Mouse (Mus musculus) liver (tissue): Measurements from ENCODE around the gene Ccdc182.
A peak's percentile ranks its signal among the peaks of the same experiment; 100 is the strongest.

Source experiments
- DNase-seq: peaks from one replicate; pipeline ENCODE4 v3.0.0-alpha.2; 2020; ENCODE audit warnings: mixed read lengths

Gene Ccdc182

DNA sequence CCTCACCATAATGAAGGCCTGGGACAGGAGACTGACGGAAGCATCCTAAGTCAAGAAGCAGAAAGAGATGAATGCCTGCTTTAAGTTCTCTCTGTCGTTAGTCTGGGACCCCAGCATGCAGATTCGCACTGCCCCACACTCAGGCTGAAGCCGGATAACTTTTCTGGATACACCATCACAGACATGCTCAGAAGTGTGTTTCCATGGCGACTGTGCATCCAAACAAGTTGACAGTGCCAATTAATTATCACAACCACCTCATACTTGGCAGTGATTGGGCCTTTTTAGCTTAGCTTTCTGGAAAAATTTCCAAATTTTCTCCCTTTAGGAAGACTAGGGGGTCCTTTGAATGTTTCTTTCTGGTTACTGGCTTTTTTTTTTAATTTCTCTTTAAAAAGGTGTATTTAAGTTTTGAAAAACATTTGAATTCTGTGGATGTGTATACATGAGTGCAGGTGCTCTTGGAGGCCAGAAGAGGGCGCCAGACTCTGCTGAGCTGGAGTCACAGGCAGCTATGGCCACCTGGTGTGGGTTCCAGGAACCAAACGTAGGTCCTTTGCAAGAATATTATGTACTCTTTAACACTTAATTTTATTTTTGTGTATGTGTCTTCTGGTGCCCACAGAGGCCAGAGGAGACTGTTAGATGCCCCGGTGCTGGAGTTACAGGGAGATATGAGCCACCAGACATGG lies 12.3 kb upstream of the Ccdc182 start:
- no peak for DNase-seq

GRCm38 (mm10) chr11:88282516-88282915 lies 11.3 kb upstream of the Ccdc182 start:
- no peak for DNase-seq

DNA sequence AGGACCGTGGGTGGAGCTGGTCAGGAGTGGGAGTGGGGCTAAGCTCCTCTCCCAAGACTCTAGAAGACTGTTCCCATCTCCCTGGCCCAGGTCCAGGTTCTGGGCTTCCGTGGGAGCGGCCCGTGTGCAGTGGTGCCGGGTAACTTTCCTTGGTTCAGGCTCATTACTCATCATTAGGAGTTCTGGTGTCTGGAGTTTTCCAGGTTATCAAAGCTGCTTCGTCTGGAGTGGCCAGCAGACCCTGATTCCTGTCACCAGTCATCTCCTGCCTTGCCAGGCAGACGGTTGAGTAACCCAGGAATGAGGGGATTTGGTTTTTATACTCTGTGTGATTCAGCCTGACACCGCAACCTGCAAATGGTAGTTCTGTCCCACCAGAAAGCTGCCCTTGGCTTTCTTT lies 7.8 kb upstream of the Ccdc182 start:
- no peak for DNase-seq

GRCm38 (mm10) chr11:88288400-88288799 lies 5.5 kb upstream of the Ccdc182 start:
- no peak for DNase-seq

DNA sequence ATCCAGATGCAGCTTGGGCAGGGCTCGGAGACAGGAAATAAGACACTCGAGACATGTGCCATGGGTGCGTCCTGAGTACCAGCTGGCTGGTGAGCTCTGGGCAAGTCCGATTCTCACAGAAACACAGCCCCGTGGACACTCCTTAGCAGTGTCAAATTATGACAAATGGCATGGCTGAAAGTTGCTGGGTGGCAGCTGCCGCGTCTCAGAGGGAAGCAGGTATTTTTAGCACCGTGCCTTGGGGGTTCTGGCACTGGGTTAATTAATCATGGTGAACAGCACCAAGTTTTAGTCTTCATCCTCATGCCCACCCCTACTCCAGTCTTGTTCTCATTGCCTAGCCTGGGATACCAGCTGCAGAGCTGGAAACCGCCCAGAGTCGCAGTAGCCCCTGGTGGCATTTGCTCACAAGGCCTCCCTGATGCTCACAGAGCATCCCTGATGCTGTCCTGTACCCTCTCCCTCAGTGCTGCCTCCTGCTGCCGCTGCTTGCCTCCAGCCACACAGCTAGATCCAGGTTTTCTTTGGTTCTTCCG lies 5.0 kb upstream of the Ccdc182 start:
- DNase-seq: no peak

DNA sequence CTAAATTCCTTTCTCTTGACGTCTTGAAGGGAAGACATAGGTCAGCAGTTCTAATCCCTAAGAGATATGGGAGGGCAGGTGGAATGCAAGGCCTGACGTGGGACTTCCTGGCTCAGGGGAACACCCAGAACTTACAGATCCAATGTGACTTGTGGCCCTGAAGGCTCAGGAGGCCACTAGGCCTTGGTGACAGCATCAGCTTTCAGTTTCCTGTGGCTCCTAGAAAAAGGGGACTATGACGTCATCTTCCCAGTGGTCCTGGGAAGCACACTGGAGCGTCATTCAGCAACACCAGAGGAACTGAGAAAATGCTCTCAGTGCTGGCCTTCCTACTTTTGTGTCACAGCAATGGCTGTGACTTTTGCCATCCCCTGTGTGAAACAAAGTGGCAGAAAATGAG lies 2.6 kb upstream of the Ccdc182 start:
- DNase-seq: no peak

GRCm38 (mm10) chr11:88291688-88292087 lies 2.2 kb upstream of the Ccdc182 start:
- no peak for DNase-seq

GRCm38 (mm10) chr11:88294394-88294710 lies 494 bp downstream of the Ccdc182 start:
- DNase-seq: no peak

- DNase-seq: no peak
These were observed 1.4 kb downstream of the Ccdc182 start for GRCm38 (mm10) chr11:88295298-88295697.

DNA sequence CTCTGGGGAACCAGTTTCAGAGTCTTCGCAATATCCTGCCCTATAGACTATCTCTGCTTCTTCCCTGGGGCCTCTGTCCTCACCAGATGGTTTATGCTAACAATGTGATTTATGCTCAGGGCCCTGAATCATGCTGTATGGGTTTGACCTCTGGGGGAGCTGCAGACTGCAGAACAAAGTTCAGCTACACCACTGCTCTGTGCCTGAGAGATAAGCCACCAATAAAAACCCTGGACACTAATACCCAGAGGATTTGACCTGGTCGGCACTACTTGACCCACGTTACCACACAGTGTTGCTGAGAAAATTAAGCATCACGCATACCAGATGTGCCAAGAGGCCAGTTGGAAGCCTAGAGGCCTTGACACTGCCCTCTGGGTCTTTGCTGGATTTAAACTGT lies 3.7 kb downstream of the Ccdc182 start:
- no peak for DNase-seq

DNA sequence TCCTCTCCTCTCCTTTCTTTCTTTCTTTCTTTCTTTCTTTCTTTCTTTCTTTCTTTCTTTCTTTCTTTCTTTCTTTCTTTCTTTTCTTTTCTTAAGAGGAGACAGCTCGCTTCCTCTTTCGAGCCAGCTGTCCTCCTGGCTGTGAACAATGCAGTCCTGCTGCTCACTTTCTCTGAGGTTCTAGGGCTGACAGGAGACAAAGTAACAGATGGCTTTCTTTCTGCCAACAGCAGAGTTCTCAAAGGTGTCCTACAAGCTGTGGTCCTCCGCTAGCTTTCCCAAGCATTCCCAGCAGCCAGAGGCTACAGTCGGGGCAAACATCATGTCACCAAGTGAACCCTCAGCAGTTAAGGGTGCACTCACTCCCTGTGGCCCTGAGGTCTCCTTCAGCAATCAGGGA lies 5.5 kb downstream of the Ccdc182 start:
- DNase-seq: no peak

DNA sequence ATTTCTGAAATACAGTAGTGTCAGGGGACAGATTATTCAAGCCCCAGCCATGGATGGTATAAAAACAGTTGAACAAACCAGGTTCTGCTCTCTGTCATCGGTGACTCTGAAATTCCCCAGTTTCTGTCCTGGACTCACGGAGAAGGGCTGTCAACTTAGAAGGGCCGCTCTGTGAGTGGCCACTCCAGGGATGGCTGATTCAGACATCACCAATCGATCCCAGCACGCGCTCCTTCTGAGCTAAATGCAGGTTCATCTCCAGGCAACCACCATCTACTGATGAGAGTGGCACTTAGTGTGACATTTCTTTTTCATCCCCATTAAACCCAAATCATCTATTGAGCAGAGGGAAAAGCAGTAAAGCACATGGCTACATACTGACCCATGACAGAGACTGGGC lies 7.8 kb downstream of the Ccdc182 start:
- no peak for DNase-seq

- DNase-seq: no peak
These were observed 11.9 kb downstream of the Ccdc182 start for GRCm38 (mm10) chr11:88305759-88306158.

DNA sequence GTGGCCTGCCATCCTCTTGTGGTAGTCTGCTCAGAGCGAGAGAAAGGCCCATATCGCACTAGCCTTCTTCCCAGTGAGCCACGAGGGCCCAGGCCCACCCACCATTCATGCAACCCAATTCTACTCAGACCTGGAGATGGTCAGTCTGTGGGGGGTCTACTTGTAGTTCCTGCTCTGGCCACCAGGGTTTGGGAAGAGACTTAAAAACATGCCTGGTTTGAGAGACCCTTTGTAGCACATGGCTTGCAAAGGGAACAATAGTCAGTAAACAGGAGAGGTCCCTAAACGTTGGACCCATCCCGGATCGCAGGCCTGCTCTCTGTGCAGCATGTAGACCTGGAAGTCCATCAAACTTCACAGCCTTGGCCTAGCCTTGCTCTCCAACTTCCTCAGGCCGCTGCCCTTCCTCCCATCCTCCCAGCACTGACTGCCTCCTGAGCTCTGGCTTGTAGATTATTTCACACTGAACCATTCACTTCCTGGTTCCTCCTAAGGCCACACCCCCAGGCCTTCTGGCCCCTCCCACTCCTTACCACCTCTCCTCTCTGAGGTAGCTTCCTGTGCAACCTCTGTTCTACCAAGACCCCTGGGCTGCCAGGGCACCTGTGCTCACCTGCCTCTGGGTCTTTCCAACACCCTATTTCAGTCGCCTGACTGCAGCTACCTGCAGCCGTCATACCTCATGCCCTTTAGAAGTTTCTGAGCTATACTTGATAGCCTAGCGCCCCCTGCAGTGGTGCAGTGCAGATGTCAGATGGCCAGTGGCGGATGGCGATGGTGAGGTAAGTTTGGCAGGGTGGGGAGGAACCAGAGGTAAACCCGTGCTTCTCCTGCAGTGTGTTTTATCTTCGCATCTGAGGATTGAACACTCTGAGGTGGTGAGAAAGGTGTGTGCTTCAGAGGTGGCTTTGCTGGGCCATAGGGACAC lies 14.0 kb downstream of the Ccdc182 start:
- peak; percentile 16 for DNase-seq

GRCm38 (mm10) chr11:88309059-88309700 lies 15.3 kb downstream of the Ccdc182 start:
- DNase-seq: no peak

DNA sequence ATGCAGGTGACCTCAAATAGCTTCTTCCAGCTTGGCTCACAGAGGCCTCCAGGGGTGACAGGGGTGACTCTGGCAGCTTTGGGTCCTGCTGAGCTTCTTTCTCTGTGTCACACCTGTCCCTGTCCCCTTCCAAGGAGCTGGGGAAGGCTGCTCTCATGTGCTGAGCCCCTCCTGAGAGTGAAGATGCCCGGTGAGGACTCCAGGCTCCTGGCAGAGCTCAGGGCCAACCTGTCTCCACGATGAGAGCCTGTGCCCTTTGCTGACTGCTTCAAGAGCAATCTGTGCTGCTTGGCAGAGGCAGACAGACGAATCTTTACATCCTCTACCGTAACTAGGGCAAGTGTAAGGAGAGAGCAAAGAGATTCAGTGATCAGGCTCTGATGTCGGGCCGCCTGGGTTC lies 16.9 kb downstream of the Ccdc182 start:
- no peak for DNase-seq

- no peak for DNase-seq
These were observed 17.7 kb downstream of the Ccdc182 start for GRCm38 (mm10) chr11:88311606-88312005.

DNA sequence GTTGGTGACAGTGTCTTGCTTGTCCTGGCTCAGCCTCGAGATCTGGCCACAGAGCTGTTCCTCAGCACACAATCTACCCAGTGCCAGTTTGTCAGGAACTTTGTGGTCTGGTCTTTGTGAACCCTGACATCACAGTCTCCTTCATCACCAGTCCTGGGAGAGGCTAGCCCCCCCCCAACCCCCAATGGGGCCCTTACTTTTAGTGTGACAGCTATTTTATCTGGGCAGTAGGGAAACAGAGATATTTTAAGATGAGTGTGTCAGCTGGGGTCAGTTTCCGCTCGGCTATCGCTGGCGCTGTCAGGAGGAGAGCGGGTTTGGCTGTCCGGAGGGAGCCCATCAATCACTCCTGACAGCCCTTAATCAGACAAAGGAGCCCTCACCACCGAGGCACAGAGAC lies 19.7 kb downstream of the Ccdc182 start:
- peak; percentile 32 for DNase-seq

GRCm38 (mm10) chr11:88314471-88314870 lies 20.6 kb downstream of the Ccdc182 start:
- no peak for DNase-seq

GRCm38 (mm10) chr11:88315393-88315792 lies 21.5 kb downstream of the Ccdc182 start:
- DNase-seq: no peak

DNA sequence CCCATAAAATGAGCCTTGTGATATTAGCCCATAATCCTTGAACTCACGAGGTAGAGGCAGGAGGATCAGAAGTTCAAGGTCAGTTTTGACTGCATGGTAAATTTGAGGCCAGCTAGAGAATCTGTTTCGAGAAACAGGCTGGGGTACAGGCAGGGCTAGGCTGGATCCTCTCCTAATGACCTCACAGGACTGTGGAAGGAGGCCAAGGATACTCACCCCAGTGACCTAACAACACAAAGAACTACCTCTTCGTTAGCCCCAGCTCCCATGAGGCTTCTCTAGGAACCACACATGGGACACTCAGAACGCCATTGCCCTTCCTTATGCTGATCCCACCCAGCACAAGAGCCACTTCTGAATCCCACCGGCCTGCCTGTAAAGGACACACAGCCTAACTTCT lies 25.0 kb downstream of the Ccdc182 start:
- DNase-seq: no peak

DNA sequence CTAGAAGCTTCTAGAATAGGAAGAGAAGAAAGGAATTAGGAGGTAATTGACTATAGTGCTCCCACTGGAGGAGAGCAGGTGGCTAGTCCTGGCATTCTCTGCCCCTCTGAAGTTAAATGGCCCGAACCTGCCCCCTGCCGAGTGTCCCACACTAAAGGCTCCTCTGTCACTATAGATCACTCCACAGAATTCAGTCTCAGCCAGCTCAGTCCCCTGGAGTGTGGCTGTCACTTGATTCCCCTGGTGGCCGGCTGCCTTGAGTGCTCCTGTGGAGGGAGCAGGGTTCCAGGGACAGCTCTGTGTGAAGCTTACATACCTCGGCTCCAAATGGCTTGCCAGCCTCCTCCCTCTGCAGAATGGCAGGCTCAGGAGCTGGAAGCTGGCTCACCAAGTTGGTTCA lies 33.2 kb downstream of the Ccdc182 start:
- DNase-seq: no peak

DNA sequence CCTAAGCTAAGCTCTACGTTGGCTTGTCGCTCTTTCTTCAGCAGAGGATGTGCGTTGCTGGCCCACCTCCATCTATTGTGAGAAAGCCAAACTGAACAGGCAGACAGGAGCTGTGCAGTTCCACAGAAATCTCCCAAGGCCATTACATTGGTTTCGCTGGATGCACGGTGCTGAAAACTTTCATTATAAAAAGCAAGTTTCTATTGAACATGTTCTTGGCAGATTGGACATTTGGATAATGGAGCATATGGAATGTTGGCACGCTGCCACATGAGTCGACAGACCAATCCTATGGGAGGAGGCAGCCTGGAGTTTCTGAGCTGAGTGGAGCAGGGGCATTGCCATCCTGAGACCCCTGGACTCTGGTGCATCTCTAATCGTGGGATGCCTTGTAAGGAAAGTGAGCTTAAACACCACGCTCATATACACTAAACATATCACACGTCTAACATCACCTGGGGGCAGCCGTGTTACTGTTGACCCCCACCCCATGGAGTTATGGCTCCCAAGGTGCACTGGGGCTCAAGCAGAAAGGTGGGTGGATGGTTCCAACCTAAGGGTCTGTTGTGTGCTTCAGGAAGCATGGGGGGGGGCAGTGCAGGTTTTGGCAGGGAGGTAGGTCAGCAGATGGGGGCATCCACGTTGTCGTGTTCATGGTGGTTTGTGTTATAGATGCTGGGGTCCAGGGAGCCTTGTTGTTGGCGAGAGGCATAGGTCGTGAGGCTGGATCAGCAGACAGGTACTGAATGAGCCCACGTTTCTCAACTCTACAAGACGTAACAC lies 35.1 kb downstream of the Ccdc182 start:
- DNase-seq: no peak
